ENCODE assay signal across 10 mouse cellular contexts in the genomic region with DNA sequence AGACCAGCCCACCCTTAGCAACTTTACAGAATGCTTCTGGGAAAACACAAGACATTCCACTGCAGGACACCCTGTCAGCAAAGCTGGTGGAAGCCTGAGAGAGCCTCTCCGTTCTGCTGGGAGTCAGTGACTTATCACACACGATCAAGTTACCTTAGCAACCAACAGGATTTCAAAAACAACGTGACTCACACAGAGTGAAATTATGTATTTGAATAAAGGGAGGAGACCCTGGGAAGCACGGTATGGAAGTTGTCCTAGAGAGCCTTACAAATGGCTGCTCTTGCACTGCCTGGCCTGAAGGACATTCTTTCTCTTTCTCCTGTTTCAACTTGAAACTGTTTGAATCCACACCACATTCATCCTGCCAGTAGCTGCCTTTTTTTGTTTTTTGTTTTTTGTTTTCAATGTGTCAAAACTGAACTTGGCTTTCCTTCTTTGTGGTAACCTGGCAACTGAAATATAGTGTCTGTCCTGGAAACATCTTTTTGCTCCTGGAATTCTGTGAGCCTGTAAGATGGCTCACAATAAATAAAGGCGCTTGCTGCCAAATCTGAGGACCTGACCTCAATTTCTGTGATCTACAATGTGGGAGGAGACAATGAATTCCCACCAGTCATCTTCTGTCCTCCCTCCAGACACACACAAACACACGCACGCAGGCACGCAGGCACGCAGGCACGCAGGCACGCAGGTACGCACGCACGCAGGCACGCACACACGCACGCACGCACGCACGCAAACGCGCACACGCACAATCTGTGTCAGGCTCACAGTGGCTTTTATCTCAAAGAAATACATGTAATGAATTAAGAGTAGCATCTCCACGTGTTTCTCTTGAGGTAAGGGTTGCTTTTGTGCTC. TPM values are rescaled to one million over a fixed set of nuclear protein-coding genes. Genes with fewer than 3 reads are reported as not detected.
DNase-seq lines count a peak whose midpoint lies in the region; ATAC-seq and TF ChIP-seq lines count a peak whose summit lies in the region.
"Had no signal": no experiment of that assay in that cellular context is flagged by ENCODE, and none has a peak within 500 bp of the region (broad histone marks: within the 10 kb centered on the region; RNA-seq: fewer than 3 reads in every experiment).

No protein-coding gene starts in this region.

- no peak overlapping the region for H3K9ac ChIP-seq in forebrain, embryonic 12.5 days
- H3K9ac ChIP-seq in forebrain, embryonic 11.5 days (ENCODE audit: low read length), result no peak overlapping the region
- H3K9ac ChIP-seq in lung, postnatal 0 days (replicated peaks; ENCODE audit: low read depth), result no peak overlapping the region
- H3K9ac ChIP-seq in kidney, embryonic 16.5 days (replicated peaks; ENCODE audit: low read length), result no peak overlapping the region

- H3K27me3 ChIP-seq in forebrain, embryonic 12.5 days, result no peaks in the 10 kb centered on the region
- no peaks in the 10 kb centered on the region for H3K27me3 ChIP-seq in forebrain, embryonic 11.5 days (ENCODE audit: control insufficient read depth, insufficient read depth, low read length)
- no peaks in the 10 kb centered on the region for H3K27me3 ChIP-seq in lung, postnatal 0 days (replicated peaks; ENCODE audit: insufficient read depth, low read length)
- H3K27me3 ChIP-seq in kidney, embryonic 16.5 days (ENCODE audit: insufficient read depth, low read length), result no peaks in the 10 kb centered on the region

- H3K4me1 ChIP-seq in forebrain, embryonic 12.5 days, result peaks cover 11% of the 10 kb centered on the region
- H3K4me1 ChIP-seq in forebrain, embryonic 11.5 days (replicated peaks; ENCODE audit: control insufficient read depth, insufficient read depth, low read length), result no peaks in the 10 kb centered on the region
- no peaks in the 10 kb centered on the region for H3K4me1 ChIP-seq in lung, postnatal 0 days (ENCODE audit: insufficient read depth, low read depth, low read length)
- H3K4me1 ChIP-seq in kidney, embryonic 16.5 days (ENCODE audit: insufficient read depth, low read length), result no peaks in the 10 kb centered on the region; the same call in 1 of the 2 replicates

- 0 out of 2 replicates have a peak, but pooled peaks have one; percentile 30 for TF ChIP-seq EP300 in lung, postnatal 0 days (IDR thresholded peaks at IDR 0.05)

- no peaks in the 10 kb centered on the region for H3K9me3 ChIP-seq in forebrain, embryonic 12.5 days
- H3K9me3 ChIP-seq in forebrain, embryonic 11.5 days (ENCODE audit: control insufficient read depth, low read length), result no peaks in the 10 kb centered on the region
- H3K9me3 ChIP-seq in lung, postnatal 0 days (ENCODE audit: low read length), result no peaks in the 10 kb centered on the region
- no peaks in the 10 kb centered on the region for H3K9me3 ChIP-seq in kidney, embryonic 16.5 days (ENCODE audit: low read length)

- no peak for ATAC-seq in forebrain, embryonic 12.5 days (ENCODE audit: low FRiP score)
- no peak for ATAC-seq in forebrain, embryonic 11.5 days (replicated peaks; ENCODE audit: low FRiP score)
- peak; percentile 96 for ATAC-seq in lung, postnatal 0 days
- ATAC-seq in kidney, embryonic 16.5 days (ENCODE audit: low FRiP score, low TSS enrichment), result no peak; the same call in 1 of the 2 replicates

- H3K4me2 ChIP-seq in forebrain, embryonic 12.5 days, result no peak overlapping the region
- H3K4me2 ChIP-seq in forebrain, embryonic 11.5 days (ENCODE audit: low read depth, low read length, severe bottlenecking), result no peak overlapping the region
- H3K4me2 ChIP-seq in lung, postnatal 0 days (replicated peaks; ENCODE audit: low read depth, low read length), result no peak overlapping the region
- H3K4me2 ChIP-seq in kidney, embryonic 16.5 days (replicated peaks; ENCODE audit: low read depth, low read length), result no peak overlapping the region

- 0 out of 2 replicates have a peak overlapping the region, but pooled peaks have one; percentile 46 for H3K27ac ChIP-seq in forebrain, embryonic 12.5 days
- no peak overlapping the region for H3K27ac ChIP-seq in forebrain, embryonic 11.5 days (ENCODE audit: low read depth, low read length)
- no peak overlapping the region for H3K27ac ChIP-seq in lung, postnatal 0 days (ENCODE audit: low read length)
- H3K27ac ChIP-seq in kidney, embryonic 16.5 days (ENCODE audit: low read length), result no peak overlapping the region
- H3K27ac ChIP-seq: macrophage had no signal

- no peaks in the 10 kb centered on the region for H3K36me3 ChIP-seq in forebrain, embryonic 12.5 days (replicated peaks)
- H3K36me3 ChIP-seq in forebrain, embryonic 11.5 days (ENCODE audit: control insufficient read depth, insufficient read depth, low read length), result no peaks in the 10 kb centered on the region
- no peaks in the 10 kb centered on the region for H3K36me3 ChIP-seq in lung, postnatal 0 days (ENCODE audit: insufficient read depth, low read length)
- H3K36me3 ChIP-seq in kidney, embryonic 16.5 days (ENCODE audit: insufficient read depth, low read length), result no peaks in the 10 kb centered on the region

- no peak for DNase-seq in forebrain, embryonic 11.5 days (ENCODE audit: low spot score)
- DNase-seq in lung, postnatal 0 days (ENCODE audit: low spot score), result peak; percentile 90
- DNase-seq in lung, postnatal 25 days (ENCODE audit: low spot score), result no peak
- peak; percentile 65 for DNase-seq in fibroblast of lung, adult 2 months (ENCODE audit: low read depth)
- DNase-seq in skeletal muscle tissue, adult 2 months (ENCODE audit: low read depth, low spot score), result peak; percentile 47
- DNase-seq in gastrocnemius, adult 8-10 months (ENCODE audit: low spot score in 2 of 2), result no peak
- DNase-seq: kidney, adult 8-10 months had no signal

- H3K4me3 ChIP-seq in forebrain, embryonic 12.5 days (replicated peaks), result no peak overlapping the region
- no peak overlapping the region for H3K4me3 ChIP-seq in forebrain, embryonic 11.5 days (ENCODE audit: low read depth, low read length)
- no peak overlapping the region for H3K4me3 ChIP-seq in lung, postnatal 0 days (ENCODE audit: low read depth, low read length)
- H3K4me3 ChIP-seq in kidney, embryonic 16.5 days (ENCODE audit: low read length), result no peak overlapping the region

- WGBS in forebrain, embryonic 12.5 days, result 84% methylated on average over 24 of the region's 24 CpGs
- whole genome bisulfite sequencing in forebrain, embryonic 11.5 days, result 86% methylated on average over 24 of the region's 24 CpGs
- 71% methylated on average over 24 of the region's 24 CpGs for WGBS in lung, postnatal 0 days
- WGBS in kidney, embryonic 16.5 days, result 72% methylated on average over 24 of the region's 24 CpGs

- peak; percentile 22; the same call in 1 of the 2 replicates for TF ChIP-seq CTCF in lung, postnatal 0 days (IDR thresholded peaks at IDR 0.05)

RNA-seq across cellular contexts. Expression of gene Ctla4, which starts 33.9 kb away (rescaled TPM):
- not detected in 2 replicates for polyA plus RNA-seq in forebrain, embryonic 12.5 days (2016; fragmentation: Nextera tagmentation; extraction: Ambion mirVana)
- polyA plus RNA-seq in forebrain, embryonic 11.5 days (2014; fragmentation: Nextera tagmentation; extraction: Ambion mirVana), result not detected in 2 replicates
- polyA plus RNA-seq in lung, postnatal 0 days (2015; fragmentation: Nextera tagmentation; extraction: Ambion mirVana), result not detected in 2 replicates
- not detected in 2 replicates for polyA plus RNA-seq in kidney, embryonic 16.5 days (2015; fragmentation: Nextera tagmentation; extraction: Ambion mirVana)
- total RNA-seq in gastrocnemius, adult 8-10 months (2022), result not detected
- polyA plus RNA-seq: macrophage had no signal

RNA-seq across cellular contexts. Expression of gene Icos, which starts 57.0 kb away (rescaled TPM):
- polyA plus RNA-seq in forebrain, embryonic 12.5 days (2016; fragmentation: Nextera tagmentation; extraction: Ambion mirVana), result 0.08 TPM in 1 of 2 replicates, not detected in the other
- not detected in 2 replicates for polyA plus RNA-seq in forebrain, embryonic 11.5 days (2014; fragmentation: Nextera tagmentation; extraction: Ambion mirVana)
- polyA plus RNA-seq in lung, postnatal 0 days (2015; fragmentation: Nextera tagmentation; extraction: Ambion mirVana), result 0.25 and 0.30 TPM in 2 replicates
- 0.07 and 0.36 TPM in 2 replicates for polyA plus RNA-seq in kidney, embryonic 16.5 days (2015; fragmentation: Nextera tagmentation; extraction: Ambion mirVana)
- not detected for total RNA-seq in gastrocnemius, adult 8-10 months (2022)

Comparison
In these comparisons a context has a peak if more than half of its experiments do, and no peak if none do; other contexts are left out.
1. DNase-seq: peak in lung, postnatal 0 days (single experiment), fibroblast of lung, adult 2 months (single experiment) and skeletal muscle tissue, adult 2 months (single experiment); none in forebrain, embryonic 11.5 days (single experiment), lung, postnatal 25 days (single experiment) and gastrocnemius, adult 8-10 months (0 of 2).